Mouse (Mus musculus): ENCODE data around the gene Zic4.

Gene Zic4

DNA sequence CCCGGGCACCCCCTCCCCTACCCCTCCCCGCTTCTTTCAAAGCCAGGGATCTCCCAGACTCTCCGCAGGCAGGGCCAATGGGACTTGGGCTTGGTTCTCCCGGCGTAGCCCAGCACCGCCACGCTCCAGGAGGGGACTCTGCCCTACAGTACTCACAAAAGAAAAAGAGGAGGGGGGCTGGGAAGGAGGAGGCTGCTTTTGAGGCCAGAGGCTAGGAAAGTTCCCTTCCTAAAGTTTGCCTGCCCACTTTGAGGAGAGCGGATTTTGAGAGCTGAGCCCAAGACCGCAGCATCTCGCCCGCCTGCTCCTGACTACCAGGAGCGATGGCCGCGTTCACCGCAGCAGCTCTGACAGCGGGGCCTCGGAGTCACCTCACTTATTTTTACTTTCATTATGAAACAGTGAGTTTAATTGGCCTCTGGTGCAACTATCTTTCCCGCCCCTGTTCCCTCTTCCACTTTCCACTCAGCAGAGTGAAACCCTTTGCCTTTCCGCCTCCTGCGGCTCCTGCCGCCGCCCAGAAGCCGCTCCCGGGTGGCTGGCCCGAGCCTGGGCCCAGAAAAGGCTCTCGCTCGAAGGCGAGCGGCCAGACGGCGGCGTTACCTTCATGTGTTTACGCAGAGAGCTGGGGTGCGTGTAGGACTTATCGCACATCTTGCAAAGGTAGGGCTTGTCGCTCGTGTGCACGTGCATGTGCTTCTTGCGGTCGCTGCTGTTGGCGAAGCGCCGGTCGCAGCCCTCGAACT is at the start of gene Zic4:
Gene Zic4 (plus strand): TSS at position 558 of the 746 bp plus-strand sequence.
- no peak for DNase-seq (ENCODE audit: low spot score in 2 of 2)

DNA sequence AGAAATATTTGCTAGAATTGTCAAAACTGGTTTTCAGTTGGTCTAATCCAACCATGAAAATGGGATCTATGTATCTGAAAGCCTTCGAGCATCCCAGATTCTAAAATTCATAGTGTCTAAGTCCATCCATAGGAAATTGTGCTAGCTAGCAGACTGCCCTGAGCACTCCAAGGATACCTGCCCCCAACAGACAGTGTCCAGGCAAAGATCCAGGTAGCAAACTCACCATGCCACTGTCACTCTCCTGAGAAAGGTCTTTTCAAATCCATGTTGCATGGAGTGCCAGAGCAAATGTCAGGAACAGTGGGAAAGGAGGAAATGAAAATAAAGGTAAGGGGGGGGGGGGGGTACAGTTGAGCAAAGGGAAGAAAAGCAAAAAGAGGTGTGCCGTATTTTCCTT is 14.6 kb upstream of the Zic4 start:
- no peak for DNase-seq (ENCODE audit: low spot score in 2 of 2)

DNA sequence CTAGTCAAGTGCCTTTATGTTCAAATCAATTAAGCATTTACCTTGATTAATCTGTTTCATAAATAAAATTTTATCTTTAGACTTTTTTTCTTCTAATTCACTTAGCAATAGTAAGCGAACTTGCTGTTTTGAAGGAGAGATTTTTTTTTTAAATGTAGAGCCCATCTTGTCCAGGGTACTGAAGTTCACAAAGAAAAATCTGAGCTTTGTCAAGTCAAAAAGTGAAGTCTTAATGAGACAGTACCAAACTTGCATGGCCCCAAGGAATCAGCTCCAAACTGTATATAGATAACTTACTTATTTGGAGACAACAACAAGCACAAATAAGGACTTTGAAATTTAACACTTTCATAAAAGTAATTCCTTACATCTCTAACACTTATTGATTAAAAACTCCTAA is 13.5 kb upstream of the Zic4 start:
- DNase-seq (ENCODE audit: low spot score in 2 of 2), result no peak

DNA sequence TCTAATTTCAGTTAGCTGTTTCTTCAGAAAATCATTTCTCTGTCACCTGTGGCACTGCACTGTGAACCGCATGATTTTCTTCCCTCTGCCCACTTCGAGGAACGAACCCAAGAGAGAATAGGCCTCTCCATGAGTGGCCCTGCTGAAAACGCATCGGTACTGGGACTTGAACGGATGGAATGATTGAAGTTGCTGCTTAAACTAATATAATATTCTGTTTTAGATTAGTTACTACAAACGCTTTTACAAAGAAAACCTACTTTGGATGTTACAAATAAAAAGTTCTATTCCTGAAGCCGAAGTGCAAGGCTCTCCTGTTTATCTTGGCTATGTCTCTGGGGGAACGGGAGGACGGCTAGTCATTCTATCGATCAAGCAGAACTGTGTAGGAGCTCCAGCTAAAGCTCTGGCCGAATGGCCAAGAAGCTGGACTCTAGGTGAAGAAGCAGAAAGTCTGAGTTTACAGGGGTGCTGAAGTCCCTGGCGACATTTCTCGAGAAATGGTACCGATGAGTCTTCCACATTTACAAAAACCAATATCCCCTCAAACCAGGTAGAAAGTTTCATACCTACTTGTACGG is 11.9 kb upstream of the Zic4 start:
- no peak for DNase-seq (ENCODE audit: low spot score in 2 of 2)

DNA sequence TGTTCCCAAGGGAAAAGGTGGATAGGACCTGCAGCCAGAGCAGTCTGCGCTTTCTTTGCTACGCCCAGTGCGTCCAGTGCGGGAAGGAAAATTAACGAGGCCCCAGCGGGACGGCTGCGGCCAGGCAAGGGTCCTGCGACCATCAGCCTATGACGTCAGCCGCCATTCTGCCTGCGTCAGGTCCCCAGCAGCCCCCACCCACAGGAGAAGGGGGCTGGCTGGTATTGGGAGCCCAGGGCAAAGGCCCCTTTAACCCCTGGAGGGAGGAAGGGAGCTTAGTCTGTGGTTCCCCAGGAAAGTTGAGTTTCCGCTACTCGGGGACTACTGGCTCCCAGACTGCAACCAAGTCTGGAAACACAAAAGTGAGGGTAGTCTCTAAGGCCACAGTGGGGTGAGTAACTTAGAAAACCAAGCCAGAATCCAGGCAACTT is 11.3 kb upstream of the Zic4 start:
- no peak for DNase-seq (ENCODE audit: low spot score in 2 of 2)

DNA sequence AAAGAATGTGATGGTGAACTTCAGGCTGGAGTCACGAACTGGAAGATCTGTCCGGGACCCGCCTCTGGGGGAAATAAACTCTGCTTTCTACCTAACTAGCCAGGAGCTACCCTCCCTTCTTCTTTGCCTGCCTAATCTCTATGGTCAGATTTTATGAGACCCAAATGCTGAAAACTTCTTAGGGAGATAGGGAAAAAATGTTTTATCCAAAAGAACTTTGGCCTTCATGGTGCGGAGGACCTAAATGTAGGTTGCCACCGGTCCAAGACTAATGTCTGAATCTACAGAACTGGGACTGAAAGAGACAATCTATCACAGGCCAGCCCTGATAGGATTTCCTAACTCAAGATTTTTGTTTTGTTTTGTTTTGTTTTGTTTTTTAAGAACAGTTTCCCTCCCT is 10.9 kb upstream of the Zic4 start:
- DNase-seq (ENCODE audit: low spot score in 2 of 2), result no peak

DNA sequence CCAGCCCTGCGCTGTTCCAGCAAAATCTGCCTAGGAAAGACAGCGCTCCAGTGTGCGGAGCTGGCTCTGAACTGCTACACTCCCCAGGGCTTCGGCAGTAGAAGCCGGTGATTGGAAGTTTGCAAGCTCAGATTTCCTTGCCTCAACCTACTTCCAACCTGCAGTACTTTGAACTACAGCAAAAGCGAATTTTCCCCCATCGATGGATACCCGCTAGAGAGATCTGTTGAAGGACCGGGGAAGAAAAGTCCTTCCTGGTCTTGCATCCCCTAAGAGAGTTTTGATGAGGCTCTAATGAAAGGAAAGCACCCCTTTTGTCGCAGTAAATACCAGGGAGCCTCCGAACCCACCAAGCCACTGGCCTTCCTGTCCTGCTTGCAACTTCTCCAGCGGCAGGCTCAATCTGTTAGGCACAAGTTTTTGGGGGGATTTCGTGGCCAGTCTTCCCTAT is 10.2 kb upstream of the Zic4 start:
- no peak for DNase-seq (ENCODE audit: low spot score in 2 of 2)

DNA sequence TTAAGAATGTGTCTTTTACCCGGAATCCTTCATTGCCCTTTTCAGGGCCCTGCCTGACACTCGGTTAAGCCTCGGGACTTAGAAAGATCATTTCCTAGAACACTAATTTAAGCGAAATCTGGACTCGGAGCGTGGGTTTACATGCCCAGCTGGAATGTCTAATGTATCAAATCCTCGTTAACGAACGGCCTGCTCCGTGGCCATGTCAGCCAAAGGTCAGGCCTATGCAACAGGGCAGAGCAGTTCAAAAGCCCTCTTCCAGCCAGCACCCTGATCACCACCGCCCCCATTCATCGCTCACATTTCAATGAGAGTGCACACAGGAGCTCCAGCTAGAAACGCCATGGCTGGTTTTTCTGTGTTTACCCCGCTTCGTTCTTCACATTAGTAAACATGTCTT is 9.4 kb upstream of the Zic4 start:
- DNase-seq (ENCODE audit: low spot score in 2 of 2), result no peak

DNA sequence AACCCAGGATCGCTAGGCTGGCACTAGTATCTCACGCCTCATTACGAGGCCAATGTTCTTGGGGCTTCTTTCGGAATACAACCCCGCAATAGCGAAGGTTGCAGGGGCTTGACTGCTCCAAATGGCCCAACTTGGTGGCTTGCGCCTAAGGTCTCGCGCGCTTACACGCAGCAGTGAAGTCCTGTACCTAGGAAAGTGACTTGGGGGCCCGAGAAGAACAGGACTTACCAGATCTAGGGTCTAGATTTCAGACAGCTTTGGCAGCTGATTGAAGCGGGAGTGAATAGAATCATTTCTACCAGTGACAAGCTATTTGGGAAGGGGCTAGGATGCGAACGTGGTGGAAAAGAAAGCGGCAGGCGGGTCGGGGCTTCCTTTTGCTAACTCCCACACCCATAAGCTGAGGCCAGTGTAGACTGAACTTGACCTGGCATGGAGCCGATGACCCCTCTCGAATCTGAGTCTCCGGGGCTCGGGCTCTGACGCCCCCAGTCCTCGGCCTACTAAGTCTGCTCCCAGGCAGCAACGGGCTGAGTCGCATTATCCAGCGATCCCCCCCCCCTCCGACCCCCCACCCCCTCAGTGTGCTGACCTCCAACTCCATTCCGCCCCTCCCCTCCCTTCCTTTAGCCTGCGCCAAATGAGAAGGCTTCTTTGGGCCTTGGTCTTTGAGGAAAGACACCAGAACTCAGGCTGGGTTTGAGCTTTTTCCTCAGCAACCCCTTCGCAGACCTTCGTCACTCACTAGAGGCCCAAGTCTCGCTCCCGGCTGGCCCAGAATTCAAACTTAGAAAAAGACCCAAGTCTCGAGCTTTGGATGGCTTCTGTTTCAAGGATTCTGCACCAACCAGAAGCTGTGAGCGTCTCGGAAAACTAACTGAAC is 8.4 kb upstream of the Zic4 start:
- DNase-seq (ENCODE audit: low spot score in 2 of 2), result no peak

DNA sequence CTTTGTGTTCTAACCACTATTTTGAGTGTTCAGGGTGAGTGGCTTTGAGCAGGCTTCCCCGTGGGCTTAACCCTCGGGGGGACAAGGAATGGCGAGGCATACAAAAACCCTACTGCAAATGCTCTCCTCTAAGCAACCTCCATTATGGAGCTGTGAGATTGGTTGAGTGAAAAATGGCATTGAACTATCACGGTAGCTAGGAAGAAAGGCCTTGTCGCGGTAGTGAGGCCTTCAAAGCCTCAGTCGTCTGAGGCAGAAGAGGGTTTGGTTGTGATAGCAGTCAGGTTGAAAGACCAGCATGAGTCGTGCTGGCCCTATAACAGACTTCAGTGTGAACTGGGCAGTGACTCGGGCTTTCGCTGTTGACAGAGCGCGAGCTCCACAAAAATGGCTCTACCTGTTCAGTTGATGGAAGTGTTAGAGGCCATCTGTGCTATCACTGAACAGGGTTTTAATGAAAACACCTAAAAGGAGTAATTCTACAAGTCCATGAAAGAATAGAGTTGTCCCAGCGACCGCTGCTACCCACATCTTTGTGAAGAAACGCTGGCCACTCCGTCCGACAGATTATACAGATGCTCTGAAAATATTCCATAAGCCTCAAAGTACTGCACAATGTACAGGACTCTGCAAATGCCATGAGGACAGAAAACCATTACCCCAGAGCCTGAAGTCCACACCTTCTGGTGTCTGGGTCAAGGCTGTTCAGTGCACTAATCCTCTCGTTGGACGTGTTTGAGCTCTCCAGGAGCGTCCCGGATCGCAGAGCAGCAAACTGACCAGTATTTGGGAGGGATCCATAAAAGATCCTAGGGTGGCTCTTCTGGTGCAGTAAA is 7.6 kb upstream of the Zic4 start:
- DNase-seq (ENCODE audit: low spot score in 2 of 2), result no peak

DNA sequence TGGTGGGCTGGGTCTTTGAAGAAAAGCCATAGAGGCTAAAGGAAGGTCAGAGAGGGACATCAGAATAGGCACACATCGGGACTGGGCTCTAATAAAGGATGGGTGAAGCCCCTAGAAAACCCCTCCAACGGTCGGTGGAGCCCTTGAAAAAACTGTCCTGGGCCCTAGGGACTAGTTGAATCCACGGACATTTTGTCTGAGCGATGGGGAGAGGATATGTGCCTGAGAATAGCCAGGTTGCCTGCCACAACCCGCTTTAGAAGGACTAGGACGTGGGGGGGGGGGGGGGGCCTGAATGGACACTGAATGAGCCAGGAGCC is 7.0 kb upstream of the Zic4 start:
- no peak for DNase-seq (ENCODE audit: low spot score in 2 of 2)

DNA sequence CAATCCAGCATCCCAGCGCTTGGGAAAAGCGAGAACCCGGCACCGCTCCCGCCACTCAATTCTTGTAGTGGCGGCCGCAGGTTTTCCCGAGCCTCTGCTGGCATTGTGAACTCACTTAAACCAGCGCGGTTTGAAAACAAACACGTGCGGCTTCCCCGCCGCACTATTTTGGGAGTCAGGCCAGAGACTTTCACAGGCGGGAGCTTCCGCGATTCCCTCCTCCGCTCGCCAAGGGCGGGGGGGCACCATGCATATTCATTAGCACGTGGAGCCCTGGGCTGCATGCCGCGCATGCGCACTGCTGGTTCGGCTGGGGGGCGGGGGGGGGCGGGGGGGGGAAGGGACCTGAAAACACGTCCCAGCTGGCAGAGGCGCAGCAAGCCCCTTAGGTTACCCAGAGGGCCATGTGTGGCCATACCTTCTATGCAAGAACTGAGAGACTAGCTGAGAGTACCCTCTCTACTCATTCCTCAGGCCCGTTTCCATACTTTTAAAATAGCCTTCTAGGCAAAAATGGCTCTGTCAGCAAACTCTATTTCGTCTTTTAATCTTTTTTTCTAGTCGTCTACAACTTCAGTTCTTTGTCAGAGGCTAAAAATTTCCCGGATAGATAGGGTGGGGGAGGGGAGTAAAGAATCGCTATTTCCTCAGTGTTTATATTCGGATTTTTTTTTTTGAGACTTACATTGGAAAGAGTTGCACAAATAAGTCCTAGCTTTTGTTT is 6.4 kb upstream of the Zic4 start:
- DNase-seq (ENCODE audit: low spot score in 2 of 2), result no peak

DNA sequence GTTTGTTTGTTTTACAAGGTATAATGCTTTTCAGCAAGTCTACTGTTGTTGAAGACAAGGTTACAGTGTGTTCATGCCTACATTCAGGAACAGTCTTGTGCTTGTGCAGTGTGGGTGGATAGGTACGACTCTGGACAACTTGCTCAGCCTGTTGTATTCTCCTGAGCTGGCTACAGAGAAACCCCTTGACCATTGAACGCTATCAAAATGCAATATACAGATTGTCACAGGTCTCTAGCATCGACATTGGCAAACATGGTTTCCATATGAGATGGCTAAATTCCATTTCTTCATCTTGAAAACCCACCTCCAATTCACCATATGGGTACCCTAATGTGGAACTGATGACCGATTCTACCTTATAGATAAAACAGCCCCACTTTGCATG is 5.9 kb upstream of the Zic4 start:
- no peak for DNase-seq (ENCODE audit: low spot score in 2 of 2)

DNA sequence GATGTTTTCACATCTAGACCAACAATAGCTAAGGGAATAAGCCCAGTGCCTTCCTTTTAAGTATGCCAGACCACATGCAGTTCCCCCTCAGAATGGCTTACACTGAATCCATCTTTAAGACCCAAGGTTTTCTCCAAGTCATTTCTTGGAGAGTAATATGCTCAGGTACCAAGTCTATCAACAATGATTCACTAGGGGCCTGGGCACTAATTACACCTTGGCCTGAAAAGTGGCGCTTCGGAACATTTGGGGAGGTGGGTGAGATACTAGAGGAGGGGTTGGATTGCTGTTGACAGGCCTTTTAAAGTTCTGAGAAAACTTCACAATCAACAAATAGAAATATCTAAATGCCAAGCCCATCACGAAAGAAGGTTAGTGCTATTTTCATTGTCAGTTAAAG is 4.9 kb upstream of the Zic4 start:
- no peak for DNase-seq (ENCODE audit: low spot score in 2 of 2)

DNA sequence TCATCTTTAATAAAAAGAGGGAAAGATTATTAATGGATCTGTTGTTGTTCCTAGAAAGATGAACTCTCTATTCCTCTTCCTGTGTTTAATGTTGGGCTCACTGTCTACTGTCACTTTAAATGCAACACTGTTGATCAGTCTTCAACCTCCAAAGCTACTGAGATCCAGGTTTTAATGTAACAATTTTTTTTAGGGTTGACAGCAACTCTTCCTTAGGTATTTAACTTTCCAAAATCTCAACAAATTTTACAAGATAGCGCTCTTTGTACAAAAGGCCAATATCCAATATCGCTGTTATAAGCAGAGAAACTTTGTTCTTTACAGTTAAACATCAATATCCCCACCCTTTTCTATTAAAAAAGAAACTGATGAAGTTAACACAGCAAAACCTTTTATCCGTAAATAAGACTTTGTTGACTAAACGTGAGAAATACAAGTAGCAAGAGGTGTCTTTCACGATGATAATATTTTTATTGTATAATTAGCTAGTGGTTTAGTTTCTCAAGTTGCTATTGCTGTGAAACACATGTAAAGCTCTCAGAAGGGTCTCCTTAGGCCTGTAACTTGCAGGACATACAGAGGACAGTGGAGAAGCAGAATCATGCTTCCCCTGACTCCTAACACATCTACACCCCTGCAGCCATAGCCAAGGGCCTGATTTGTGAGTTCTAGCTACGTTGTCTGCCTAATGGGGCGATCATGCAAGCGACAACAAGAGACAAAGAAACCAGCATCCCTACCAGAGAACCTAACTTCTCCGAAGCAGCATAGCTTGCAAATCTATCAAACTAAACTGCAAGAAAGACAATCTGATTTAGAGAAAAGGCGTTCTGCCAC is 3.1 kb upstream of the Zic4 start:
- no peak for DNase-seq (ENCODE audit: low spot score in 2 of 2)

DNA sequence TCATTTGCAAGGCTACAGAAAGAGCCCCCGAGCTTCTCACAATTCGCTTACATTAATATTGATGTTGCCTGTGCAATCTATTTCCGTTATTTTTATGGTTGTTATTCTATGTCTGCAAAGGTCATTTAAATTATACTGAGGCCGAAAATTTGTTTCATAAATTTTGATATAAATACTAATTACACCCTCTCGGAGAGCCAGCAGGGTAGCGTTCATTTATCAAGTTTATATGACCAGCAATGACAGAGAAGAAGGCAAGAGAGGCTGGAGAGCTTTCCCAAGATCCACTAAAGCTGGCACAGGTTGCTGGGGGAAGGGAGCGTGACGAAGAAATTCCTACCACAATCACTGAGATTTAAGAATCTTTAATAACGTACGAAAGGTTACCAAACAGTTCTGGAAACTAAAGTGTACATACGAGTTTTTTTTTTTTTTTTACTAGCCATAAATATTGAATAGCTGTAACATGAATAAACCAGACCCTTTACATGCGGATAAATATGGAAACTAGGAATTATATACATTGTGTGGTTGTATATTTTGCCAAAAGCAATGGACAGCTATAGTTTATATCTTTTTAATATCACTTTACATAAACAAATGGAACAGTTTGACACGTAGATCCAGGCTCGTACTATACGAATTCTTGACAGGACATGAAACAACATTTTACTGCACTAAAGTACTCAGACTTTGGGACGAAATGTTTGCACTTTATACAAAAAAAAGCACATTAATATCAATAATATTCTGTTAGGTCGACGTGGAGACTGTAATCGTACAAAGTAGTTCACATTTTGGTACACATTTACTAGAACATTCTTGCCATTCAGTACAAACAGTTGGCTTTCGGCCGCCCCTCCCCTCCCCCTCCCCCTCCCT is 1.8 kb upstream of the Zic4 start:
- DNase-seq (ENCODE audit: low spot score in 2 of 2), result no peak

DNA sequence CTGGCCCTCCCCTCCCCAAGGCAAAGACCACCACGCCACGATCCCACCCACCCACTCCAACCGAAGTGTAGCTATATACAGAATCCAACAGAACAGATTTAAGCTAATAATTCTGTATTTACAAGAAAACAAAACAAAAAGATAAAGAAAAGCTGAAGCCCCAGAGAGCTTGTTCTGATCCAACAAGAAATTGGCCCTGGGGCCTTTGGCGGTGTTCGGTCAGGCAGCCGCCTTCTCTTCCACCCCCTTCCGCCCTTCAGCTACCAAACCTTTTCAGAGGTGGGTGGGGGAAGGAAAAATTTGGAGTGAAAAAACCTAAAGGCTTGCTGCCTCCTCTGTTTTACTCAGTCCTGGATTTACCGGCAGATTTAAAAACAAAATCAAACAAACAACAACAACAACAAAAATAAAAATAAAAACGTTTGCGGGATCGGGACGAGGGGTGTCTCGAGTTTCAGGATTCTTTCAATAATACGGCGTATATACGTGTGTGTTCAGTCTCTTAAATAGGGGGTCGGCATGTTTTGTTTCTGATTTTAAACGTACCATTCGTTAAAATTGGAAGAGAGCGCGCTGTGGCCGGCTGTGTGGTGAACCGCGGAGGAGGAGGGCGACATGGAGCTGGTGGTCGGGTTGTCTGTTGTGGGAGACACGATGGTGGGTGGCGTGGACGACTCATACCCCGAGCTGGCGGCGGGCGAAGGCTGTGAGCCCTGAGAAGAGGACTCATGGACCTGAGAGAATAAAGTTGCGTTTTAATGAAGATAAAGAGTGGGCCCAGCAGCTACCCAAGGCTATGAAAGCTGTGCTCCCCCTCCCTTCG is 969 bp upstream of the Zic4 start:
- no peak for DNase-seq (ENCODE audit: low spot score in 2 of 2)

DNA sequence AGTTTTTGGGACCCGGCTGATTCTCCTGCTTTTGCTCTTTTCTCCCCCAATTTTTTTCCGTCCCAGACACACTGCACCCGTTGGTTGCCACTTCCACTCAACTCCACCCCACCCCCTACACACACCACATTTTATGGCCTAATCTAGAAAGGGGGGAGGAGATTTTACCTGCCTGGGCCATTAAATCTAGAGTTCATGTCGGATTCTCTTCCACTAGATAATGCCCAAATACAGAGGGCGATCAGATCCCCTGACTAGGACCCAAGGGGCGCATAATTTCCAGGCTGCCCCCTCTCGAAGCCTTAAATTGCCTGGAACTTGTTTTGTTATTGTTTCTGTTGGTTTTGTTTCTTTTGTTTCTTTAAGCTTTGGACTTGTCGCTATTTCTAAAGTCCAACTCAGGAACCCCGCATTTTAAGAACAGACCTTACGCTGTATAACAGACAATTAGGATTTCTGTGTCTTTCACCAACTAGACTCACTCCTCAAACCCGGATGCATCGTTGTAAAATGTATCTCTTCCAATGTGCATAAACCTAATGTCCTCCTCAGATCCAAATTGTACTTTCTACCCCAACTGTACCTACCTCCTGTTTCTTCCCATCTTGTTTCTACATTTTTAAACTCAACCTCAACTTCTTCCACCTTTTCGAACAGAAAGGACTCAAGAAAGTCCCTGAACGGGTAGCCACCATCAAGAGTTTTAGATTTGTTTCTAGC is 958 bp downstream of the Zic4 start:
- no peak for DNase-seq (ENCODE audit: low spot score in 2 of 2)
